Mouse (Mus musculus) cerebellum, adult 2 months (tissue): Measurements from ENCODE around the gene D430041D05Rik. TPM values are rescaled to one million over a fixed set of nuclear protein-coding genes. Genes with fewer than 3 reads are reported as not detected.

Source experiments
- DNase-seq, 2 experiments: peaks; one replicate each; pipeline ENCODE4 v3.0.0; 2021
- H3K27ac ChIP-seq: fragments of 200-500 bp; 2 replicates; pipeline ENCODE4 v1.5.1; 2012; ENCODE audit warnings: low read length, control low read depth, inconsistent platforms; ENCODE audit not compliant: insufficient read depth
- H3K27me3 ChIP-seq: fragments of 200-500 bp; 2 replicates; pipeline ENCODE4 v1.6.1; 2012; ENCODE audit warnings: inconsistent platforms, mild to moderate bottlenecking, low read length, moderate library complexity; ENCODE audit not compliant: control insufficient read depth, insufficient read depth
- H3K4me1 ChIP-seq: fragments of 200-500 bp; 2 replicates; pipeline ENCODE4 v1.6.1; 2011; ENCODE audit warnings: low read length; ENCODE audit not compliant: control insufficient read depth, insufficient read depth
- H3K4me3 ChIP-seq: fragments of 200-500 bp; replicated peaks from 2 replicates; pipeline ENCODE3; 2011; ENCODE audit warnings: mild to moderate bottlenecking, low read depth, low read length, control low read depth; ENCODE audit not compliant: insufficient read depth
- CTCF ChIP-seq: fragments of 200-500 bp; IDR thresholded peaks from 2 replicates; pipeline ENCODE4 v1.5.1; 2011; ENCODE audit warnings: low read depth, mild to moderate bottlenecking, control low read depth, low read length, moderate library complexity, borderline replicate concordance; ENCODE audit not compliant: insufficient read depth
- POLR2A ChIP-seq: fragments of 200-500 bp; IDR thresholded peaks from 2 replicates; pipeline ENCODE4 v1.6.1; 2011; ENCODE audit warnings: low read length, control low read depth, borderline replicate concordance; ENCODE audit not compliant: insufficient read depth
- WGBS: fragments of 180-500 bp; shearing (Covaris S2); methylation state at CpG from one replicate; pipeline ENCODE4 v1.1.7; 2018; 5-methylcytosine and 5-hydroxymethylcytosine counted together
- polyA plus RNA-seq: library from polyadenylated mRNA; depleted of rRNA; stranded (reverse); fragments of >200 nt; gene quantifications from 2 replicates; pipeline ENCODE4 v1.2.3, GENCODE M21; 2012

The D430041D05Rik gene
- polyA plus RNA-seq, 1 experiment = 33.5 TPM

DNA sequence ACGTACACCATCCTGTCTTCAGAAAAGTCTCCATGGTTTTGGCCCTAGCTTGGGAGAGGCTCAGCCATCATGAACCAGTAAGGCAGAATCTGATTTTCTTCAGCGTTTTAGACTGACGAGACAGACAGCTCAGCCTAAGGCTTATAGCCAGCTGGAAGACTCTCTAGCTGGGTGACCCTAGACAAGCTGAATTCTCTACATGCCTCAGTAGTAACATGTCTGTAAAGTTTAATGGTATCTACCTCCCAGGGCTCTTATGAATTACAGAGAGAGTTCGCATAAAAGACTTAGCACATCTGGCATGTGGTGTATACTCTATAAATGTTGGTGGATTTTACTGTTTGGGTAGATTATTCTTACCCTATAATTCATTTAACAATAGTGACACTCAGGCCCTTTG, 78.1 kb downstream of the D430041D05Rik start:
- Histone ChIP-seq H3K4me3 (no peak overlapping the region), H3K4me1 (peaks cover 19% of the 10 kb centered on the region; the same call in 1 of the 2 replicates), H3K27ac (no peak overlapping the region), H3K27me3 (no peaks in the 10 kb centered on the region)
- no peak for TF ChIP-seq CTCF
- no peak for TF ChIP-seq POLR2A
- DNase-seq = no peak
- 42% methylated on average over 4 of the region's 4 CpGs for WGBS

GRCm38 (mm10) chr2:104331261-104331660, 79.6 kb downstream of the D430041D05Rik start:
- 90% methylated on average over 6 of the region's 6 CpGs for WGBS
- no peak for DNase-seq
- Histone ChIP-seq H3K4me3 (no peak overlapping the region), H3K27me3 (no peaks in the 10 kb centered on the region), H3K4me1 (peaks cover 23% of the 10 kb centered on the region), H3K27ac (no peak overlapping the region)
- TF ChIP-seq POLR2A = no peak

GRCm38 (mm10) chr2:104327116-104327794, 83.6 kb downstream of the D430041D05Rik start:
- peaks cover 4% of the 10 kb centered on the region for H3K4me1 ChIP-seq
- H3K27me3 ChIP-seq = no peaks in the 10 kb centered on the region
- peak overlapping the region; percentile 39; the same call in 1 of the 2 replicates for H3K27ac ChIP-seq
- WGBS = 77% methylated on average over 16 of the region's 16 CpGs
- no peak overlapping the region for H3K4me3 ChIP-seq
- no peak for DNase-seq
- TF ChIP-seq CTCF (no peak), POLR2A (no peak)

- H3K4me1 ChIP-seq = peaks cover 28% of the 10 kb centered on the region
- H3K27me3 ChIP-seq = no peaks in the 10 kb centered on the region
- DNase-seq = no peak
- H3K27ac ChIP-seq = no peak overlapping the region; the same call in 1 of the 2 replicates
- TF ChIP-seq POLR2A (no peak), CTCF (no peak)
- 56% methylated on average over 6 of the region's 6 CpGs for WGBS
- H3K4me3 ChIP-seq = no peak overlapping the region
Measured at GRCm38 (mm10) chr2:104323773-104324172, 87.0 kb downstream of the D430041D05Rik start.

DNA sequence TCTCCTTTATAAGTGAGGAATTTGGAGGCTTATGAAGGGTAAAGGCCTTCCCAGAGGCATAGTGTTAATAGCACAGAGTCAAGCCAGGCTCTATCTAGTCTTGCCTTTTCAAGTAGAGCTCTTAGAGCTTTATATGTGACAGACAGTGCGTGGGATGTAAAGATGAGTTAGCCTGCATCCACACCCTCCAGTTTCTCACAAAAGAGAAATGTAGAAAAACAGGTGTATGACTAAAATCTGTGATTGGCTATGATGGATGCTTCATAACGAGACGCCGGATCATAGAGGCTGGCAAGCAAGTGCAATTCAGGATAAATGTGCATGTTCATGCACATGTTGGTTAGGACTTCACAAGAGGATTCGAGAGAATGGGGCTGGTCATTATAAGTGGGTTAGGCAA, 87.5 kb downstream of the D430041D05Rik start:
- no peaks in the 10 kb centered on the region for H3K27me3 ChIP-seq
- no peak overlapping the region for H3K4me3 ChIP-seq
- peaks cover 32% of the 10 kb centered on the region for H3K4me1 ChIP-seq
- no peak for TF ChIP-seq CTCF
- TF ChIP-seq POLR2A = no peak
- WGBS = 69% methylated on average over 5 of the region's 5 CpGs
- DNase-seq = no peak
- no peak overlapping the region; the same call in 1 of the 2 replicates for H3K27ac ChIP-seq

DNA sequence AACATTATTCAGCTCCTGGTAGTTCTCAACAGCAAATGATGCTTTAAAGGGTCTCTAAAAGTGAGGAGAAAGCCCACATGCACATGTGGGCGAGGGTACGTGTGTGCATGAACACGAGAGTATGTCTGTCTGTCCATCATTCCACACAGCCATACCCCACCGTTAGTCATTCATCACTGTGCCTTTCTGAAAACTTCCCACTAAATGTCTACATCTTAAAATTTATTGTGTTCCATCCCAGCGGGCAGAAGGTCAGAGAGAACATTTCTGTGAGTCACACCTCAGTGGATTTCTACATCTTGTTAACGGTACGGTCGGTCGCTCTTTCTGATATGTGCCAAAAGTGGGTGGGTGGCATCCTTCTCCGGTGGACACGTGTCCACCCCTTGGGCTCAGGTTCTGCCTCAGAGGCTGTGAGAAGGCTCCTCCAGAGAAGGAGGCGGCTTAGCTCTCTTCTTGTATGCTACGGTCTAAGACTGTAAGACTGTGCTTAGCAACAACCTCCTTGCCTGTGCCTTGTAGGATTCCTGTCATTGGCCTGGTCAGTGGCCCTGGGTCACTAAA, 90.7 kb downstream of the D430041D05Rik start:
- DNase-seq = peak in 1 of 2 experiments; percentile 37
- no peak for TF ChIP-seq CTCF
- Histone ChIP-seq H3K27ac (peak overlapping the region; percentile 51; the same call in 1 of the 2 replicates), H3K27me3 (no peaks in the 10 kb centered on the region), H3K4me1 (peaks cover 44% of the 10 kb centered on the region), H3K4me3 (no peak overlapping the region)
- WGBS = 44% methylated on average over 13 of the region's 13 CpGs

DNA sequence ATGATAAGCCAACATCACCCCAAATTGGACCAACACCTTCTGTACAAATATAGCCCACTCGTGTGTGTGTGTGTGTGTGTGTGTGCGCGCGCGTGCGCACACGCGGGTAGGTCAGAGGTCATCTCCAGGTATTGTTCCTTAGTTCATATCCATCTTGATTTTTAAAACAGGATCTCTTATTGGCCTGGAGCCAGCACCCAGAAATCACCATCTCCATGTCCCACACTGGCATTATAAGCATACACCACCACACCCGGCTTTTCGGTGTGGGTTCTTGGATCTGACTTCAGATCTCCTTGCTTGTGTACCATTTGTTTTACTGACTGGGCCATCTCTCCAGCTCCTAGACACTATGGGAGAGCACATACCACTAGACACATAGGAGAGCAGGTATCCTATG, 91.4 kb downstream of the D430041D05Rik start:
- DNase-seq = no peak
- Histone ChIP-seq H3K27ac (peak overlapping the region; percentile 90; the same call in 1 of the 2 replicates), H3K4me1 (peaks cover 49% of the 10 kb centered on the region), H3K27me3 (no peaks in the 10 kb centered on the region), H3K4me3 (no peak overlapping the region)
- WGBS = 80% methylated on average over 10 of the region's 10 CpGs
- TF ChIP-seq POLR2A = no peak
- TF ChIP-seq CTCF = no peak

DNA sequence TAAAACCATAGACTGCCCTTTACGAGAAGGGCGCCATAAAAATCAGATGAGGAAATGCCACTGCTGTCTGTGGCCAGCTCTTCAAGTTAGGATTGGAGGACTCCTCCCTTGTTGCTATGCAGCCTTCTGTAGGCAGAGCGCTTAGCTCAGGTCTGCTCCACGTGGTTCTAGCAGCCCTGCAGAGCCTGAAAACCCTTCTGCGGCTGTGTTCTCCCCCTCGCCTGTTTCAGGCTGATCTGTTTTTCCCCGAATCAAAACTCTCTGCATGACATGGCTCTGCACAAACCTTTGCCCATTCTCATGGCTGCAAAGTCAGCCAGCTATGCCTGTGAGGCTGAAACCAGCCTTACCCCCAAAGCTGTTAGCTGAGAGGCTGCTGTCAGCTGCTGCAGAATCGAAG, 91.9 kb downstream of the D430041D05Rik start:
- WGBS = 16% methylated on average over 8 of the region's 8 CpGs
- H3K27ac ChIP-seq = peak overlapping the region; percentile 90
- peak; percentile 36 to 54 for DNase-seq
- TF ChIP-seq POLR2A = no peak
- no peak for TF ChIP-seq CTCF
- H3K4me1 ChIP-seq = peaks cover 49% of the 10 kb centered on the region
- no peaks in the 10 kb centered on the region for H3K27me3 ChIP-seq
- no peak overlapping the region for H3K4me3 ChIP-seq
